Mouse (Mus musculus) hindbrain, embryonic 16.5 days (tissue): Measurements from ENCODE around the gene Pex19. TPM values are rescaled to one million over a fixed set of nuclear protein-coding genes. Genes with fewer than 3 reads are reported as not detected.

Source experiments
- ATAC-seq: fragments of 200-750 bp; cut with Nextera tagmentation; 2 replicates; pipeline ENCODE4 v1.8.0; 2017; ENCODE audit warnings: moderate TSS enrichment, moderate library complexity
- H3K27ac ChIP-seq: fragments of 300-500 bp; sonication (generic); 2 replicates; pipeline ENCODE4 v1.5.1; 2014; ENCODE audit warnings: low read depth, mild to moderate bottlenecking, control low read depth, low read length, moderate library complexity
- H3K27me3 ChIP-seq: fragments of 300-500 bp; sonication (generic); replicated peaks from 2 replicates; pipeline ENCODE4 v1.6.1; 2014; ENCODE audit warnings: low read length; ENCODE audit not compliant: control insufficient read depth, insufficient read depth
- H3K36me3 ChIP-seq: fragments of 300-500 bp; sonication (generic); 2 replicates; pipeline ENCODE4 v1.6.1; 2014; ENCODE audit warnings: mild to moderate bottlenecking, low read length, moderate library complexity, mixed read lengths; ENCODE audit not compliant: control insufficient read depth, insufficient read depth
- H3K4me1 ChIP-seq: fragments of 300-500 bp; sonication (generic); 2 replicates; pipeline ENCODE4 v1.6.1; 2014; ENCODE audit warnings: low read depth, low read length; ENCODE audit not compliant: control insufficient read depth, insufficient read depth
- H3K4me2 ChIP-seq: fragments of 300-500 bp; sonication (generic); 2 replicates; pipeline ENCODE4 v1.6.1; 2014; ENCODE audit warnings: mild to moderate bottlenecking, low read length, control low read depth, moderate library complexity
- H3K4me3 ChIP-seq: fragments of 300-500 bp; sonication (generic); 2 replicates; pipeline ENCODE4 v1.5.1; 2014; ENCODE audit warnings: mild to moderate bottlenecking, low read length, control low read depth, moderate library complexity
- H3K9ac ChIP-seq: fragments of 300-500 bp; sonication (generic); 2 replicates; pipeline ENCODE4 v1.6.1; 2014; ENCODE audit warnings: low read depth, mild to moderate bottlenecking, control low read depth, low read length, moderate library complexity
- H3K9me3 ChIP-seq: fragments of 300-500 bp; sonication (generic); 2 replicates; pipeline ENCODE4 v1.6.1; 2014; ENCODE audit warnings: mild to moderate bottlenecking, low read length, moderate library complexity; ENCODE audit not compliant: control insufficient read depth
- WGBS: fragments of 180-500 bp; shearing (Covaris S2); extraction: QIAGEN DNeasy Blood & Tissue Kit; methylation state at CpG from one replicate; pipeline ENCODE4 v1.1.7; 2014; 5-methylcytosine and 5-hydroxymethylcytosine counted together
- polyA plus RNA-seq: library from polyadenylated mRNA; unstranded; fragments of >200 nt; fragmentation: Nextera tagmentation; extraction: Ambion mirVana; gene quantifications from 2 replicates; pipeline ENCODE4 v1.2.1, GENCODE M21; 2015

The Pex19 gene
- polyA plus RNA-seq, 1 experiment from 2014 or later = 169 TPM

DNA sequence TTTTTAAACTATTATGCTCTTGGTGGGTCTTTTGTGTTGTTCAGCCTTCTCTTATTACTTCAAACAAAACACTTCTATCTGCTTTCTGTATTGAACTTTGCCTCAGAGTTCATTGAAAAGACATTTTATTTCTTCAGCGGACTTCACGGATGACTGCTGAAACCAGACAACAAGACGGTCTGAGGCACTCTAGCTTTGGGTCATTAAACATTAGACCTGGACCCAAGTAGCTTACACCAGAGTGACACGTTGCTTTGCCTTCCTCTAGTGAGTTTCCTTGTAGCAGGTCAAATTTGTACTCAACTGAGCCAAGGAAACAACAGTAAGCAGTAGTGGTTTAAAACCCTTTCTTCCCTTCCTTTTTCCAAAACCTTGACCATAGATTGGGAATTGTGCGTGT, 41.4 kb downstream of the Pex19 start:
- Histone ChIP-seq H3K9me3 (no peaks in the 10 kb centered on the region), H3K4me2 (no peak overlapping the region), H3K9ac (no peak overlapping the region), H3K4me3 (no peak overlapping the region), H3K36me3 (peaks cover 35% of the 10 kb centered on the region), H3K4me1 (no peaks in the 10 kb centered on the region; the same call in none of the 2 replicates), H3K27ac (no peak overlapping the region), H3K27me3 (no peaks in the 10 kb centered on the region)
- 69% methylated on average over 5 of the region's 5 CpGs for WGBS
- ATAC-seq = no peak

DNA sequence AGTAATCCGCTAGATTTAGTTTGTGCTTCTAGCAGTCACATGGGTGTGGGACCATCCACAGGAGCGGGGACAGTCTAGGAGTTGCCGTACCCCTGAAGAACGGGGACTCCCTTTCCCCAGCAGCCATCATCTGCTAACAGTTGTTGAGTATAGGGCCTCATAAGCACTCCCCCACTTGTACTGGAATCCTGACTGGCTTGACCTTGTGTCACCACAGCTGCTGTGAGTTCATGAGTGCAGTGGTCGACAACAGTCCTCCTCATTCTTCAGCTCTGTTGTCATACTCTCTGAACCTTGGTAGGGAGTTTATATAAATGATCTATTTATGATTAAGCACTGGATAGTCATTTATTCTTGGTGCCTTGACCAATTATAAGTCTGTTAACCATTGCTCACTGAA, 43.3 kb downstream of the Pex19 start:
- ATAC-seq = no peak
- Histone ChIP-seq H3K4me2 (no peak overlapping the region), H3K36me3 (peaks cover 45% of the 10 kb centered on the region), H3K27ac (no peak overlapping the region), H3K9me3 (no peaks in the 10 kb centered on the region), H3K4me1 (no peaks in the 10 kb centered on the region), H3K9ac (no peak overlapping the region), H3K27me3 (no peaks in the 10 kb centered on the region), H3K4me3 (no peak overlapping the region)
- WGBS = 98% methylated on average over 5 of the region's 5 CpGs

DNA sequence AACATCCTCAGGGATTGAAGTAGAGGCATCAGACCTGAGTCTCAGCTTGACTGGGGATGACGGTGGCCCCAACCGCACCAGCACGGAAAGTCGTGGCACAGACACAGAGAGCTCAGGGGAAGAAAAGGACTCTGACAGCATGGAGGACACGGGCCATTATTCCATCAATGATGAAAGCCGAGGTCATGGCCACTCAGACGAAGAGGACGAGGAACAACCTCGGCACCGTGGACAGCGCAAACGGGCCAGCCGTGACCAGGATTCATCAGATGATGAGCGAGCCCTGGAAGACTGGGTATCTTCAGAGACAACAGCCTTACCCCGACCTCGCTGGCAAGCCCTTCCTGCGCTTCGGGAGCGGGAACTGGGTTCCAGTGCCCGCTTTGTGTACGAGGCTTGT, 45.8 kb downstream of the Pex19 start:
- Histone ChIP-seq H3K4me2 (no peak overlapping the region), H3K36me3 (peaks cover 41% of the 10 kb centered on the region), H3K27ac (no peak overlapping the region), H3K9me3 (no peaks in the 10 kb centered on the region), H3K4me1 (no peaks in the 10 kb centered on the region), H3K27me3 (no peaks in the 10 kb centered on the region), H3K4me3 (no peak overlapping the region), H3K9ac (no peak overlapping the region)
- WGBS = 88% methylated on average over 21 of the region's 21 CpGs
- ATAC-seq = no peak

DNA sequence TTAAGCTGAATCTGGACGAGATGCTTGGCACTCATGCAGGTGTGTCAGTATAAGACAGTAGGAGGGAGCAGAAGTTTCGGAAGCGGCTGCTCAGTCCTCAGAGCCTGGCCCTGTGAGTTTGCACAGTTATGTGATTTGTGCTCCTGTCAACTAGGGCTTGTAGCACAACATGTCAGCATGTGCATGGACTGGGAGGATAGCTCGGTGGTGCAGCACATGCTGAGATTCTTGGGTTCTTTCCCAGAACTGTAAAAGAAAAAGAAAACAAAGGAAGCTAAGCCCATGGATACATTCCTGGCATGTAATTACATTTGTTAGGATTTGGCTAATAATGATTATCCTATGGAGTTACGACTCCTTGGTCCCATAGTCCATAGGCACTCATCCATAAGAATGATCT, 46.6 kb downstream of the Pex19 start:
- H3K4me3 ChIP-seq = no peak overlapping the region
- H3K27me3 ChIP-seq = no peaks in the 10 kb centered on the region
- H3K9me3 ChIP-seq = no peaks in the 10 kb centered on the region
- H3K4me2 ChIP-seq = no peak overlapping the region
- no peak overlapping the region for H3K9ac ChIP-seq
- no peak for ATAC-seq
- H3K27ac ChIP-seq = no peak overlapping the region
- 47% methylated on average over 5 of the region's 5 CpGs for WGBS
- H3K4me1 ChIP-seq = no peaks in the 10 kb centered on the region
- peaks cover 40% of the 10 kb centered on the region for H3K36me3 ChIP-seq

DNA sequence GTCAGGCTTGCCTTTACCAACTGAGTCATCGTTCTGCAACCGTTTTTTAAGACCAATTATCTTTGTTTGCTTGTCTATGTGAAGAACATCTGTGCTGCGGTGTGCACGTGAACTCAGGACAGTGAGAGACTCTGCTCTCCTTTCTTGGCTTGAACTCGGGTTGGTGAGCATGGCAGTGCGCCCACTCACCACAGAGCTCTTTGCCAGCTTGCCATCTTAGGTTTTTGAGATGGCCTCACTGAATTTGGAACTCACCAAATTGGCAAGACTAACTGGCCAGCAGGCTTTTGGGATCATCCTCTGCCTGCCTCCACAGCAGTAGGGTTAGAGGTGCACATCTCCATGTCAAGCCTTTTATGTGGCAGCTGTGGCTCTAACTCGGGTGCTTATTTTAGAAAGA, 51.2 kb downstream of the Pex19 start:
- Histone ChIP-seq H3K27me3 (no peaks in the 10 kb centered on the region), H3K9me3 (no peaks in the 10 kb centered on the region), H3K27ac (no peak overlapping the region), H3K4me3 (no peak overlapping the region), H3K36me3 (peaks cover 30% of the 10 kb centered on the region), H3K4me1 (no peaks in the 10 kb centered on the region), H3K4me2 (no peak overlapping the region), H3K9ac (no peak overlapping the region)
- no peak for ATAC-seq
- WGBS = 70% methylated on average over 7 of the region's 7 CpGs

DNA sequence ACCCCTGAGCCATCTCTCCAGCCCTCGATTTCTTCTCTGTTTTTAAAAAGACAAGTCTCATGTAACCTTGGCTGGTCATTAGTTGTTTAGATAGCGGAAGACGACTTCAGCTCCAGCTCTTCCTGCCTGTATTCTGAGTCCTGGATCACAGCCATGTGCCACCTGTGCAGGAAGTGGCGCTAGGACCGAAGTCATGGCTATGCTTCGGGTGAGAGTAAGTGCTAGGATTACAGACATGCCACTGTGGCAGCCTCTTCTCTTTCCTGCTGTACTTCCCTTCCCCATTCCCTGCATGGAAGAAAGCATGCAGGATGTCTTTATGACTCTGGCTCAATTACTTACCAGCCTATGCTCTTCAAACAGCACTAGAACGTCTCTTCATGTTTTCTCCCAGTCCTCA, 52.5 kb downstream of the Pex19 start:
- Histone ChIP-seq H3K27me3 (no peaks in the 10 kb centered on the region), H3K4me1 (no peaks in the 10 kb centered on the region), H3K4me2 (no peak overlapping the region), H3K36me3 (peaks cover 26% of the 10 kb centered on the region), H3K27ac (no peak overlapping the region), H3K9ac (no peak overlapping the region), H3K4me3 (no peak overlapping the region), H3K9me3 (no peaks in the 10 kb centered on the region)
- ATAC-seq = no peak
- WGBS = 79% methylated on average over 7 of the region's 7 CpGs

DNA sequence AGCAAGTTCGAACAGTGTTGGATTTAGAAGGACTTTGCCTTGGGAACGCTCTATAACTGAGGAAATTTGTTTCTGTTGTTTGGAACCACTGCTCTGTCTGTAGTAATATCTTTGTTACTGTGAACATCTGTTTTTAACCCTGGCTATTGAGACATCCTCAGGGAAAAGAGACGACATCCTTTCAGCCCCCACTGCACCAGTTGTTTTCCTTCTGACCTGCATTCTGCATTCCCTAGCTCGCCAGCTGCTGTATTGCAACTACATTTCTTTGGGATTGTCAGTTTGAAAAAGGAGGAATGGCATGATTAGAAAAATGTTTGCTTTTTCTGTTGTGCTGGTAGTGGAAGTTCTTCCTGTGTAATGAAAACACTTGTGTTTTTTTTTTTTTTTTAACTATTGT, 54.3 kb downstream of the Pex19 start:
- H3K4me2 ChIP-seq = no peak overlapping the region
- H3K27me3 ChIP-seq = no peaks in the 10 kb centered on the region
- peaks cover 17% of the 10 kb centered on the region for H3K36me3 ChIP-seq
- H3K4me3 ChIP-seq = no peak overlapping the region
- H3K27ac ChIP-seq = no peak overlapping the region
- no peak for ATAC-seq
- WGBS = 63% methylated on average over 4 of the region's 4 CpGs
- no peak overlapping the region for H3K9ac ChIP-seq
- H3K9me3 ChIP-seq = no peaks in the 10 kb centered on the region
- no peaks in the 10 kb centered on the region for H3K4me1 ChIP-seq

DNA sequence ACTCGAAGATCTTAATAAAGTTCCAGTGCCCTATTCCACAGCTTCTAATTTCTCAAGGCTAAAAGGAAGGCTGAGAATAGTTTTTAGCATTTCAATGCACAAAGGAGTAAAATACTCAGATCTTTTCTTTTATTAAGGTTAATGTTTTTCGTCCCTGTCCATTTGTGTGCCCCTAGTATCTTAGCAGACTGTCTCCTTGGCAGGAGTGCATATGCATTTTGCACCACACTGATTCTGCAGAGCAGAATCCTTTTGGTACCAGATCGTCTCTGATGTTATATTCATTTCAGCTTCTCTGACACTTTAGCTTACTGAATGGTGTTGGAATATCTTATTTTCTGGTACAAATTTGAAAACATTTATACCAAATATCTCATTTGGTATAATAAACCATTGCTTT, 55.2 kb downstream of the Pex19 start:
- no peaks in the 10 kb centered on the region for H3K27me3 ChIP-seq
- no peaks in the 10 kb centered on the region for H3K9me3 ChIP-seq
- no peaks in the 10 kb centered on the region for H3K4me1 ChIP-seq
- no peak overlapping the region for H3K4me2 ChIP-seq
- ATAC-seq = no peak
- H3K4me3 ChIP-seq = no peak overlapping the region
- H3K27ac ChIP-seq = no peak overlapping the region
- WGBS = 95% methylated on average over 3 of the region's 3 CpGs
- peaks cover 23% of the 10 kb centered on the region for H3K36me3 ChIP-seq
- no peak overlapping the region for H3K9ac ChIP-seq

DNA sequence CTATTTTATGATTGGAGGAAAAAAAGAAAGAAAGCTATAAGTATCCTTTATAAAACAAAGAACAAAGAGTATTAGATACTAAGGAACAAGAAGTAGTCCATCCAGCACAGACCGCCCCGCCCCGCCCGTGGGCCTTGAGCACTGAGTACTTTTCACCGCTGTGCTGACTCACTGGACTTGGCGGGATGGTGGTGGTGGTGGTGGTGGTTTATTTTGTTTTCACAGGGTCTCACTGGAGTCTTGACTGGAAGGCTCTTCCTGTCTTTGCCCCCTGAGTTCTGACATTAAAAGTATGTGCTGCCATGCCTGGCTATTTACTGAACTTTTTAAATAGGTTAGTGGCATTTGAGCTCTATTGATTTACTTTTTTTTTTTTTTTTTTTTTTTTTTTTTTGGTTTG, 56.5 kb downstream of the Pex19 start:
- no peak overlapping the region for H3K4me2 ChIP-seq
- ATAC-seq = no peak
- 97% methylated on average over 6 of the region's 6 CpGs for WGBS
- no peak overlapping the region for H3K9ac ChIP-seq
- H3K4me1 ChIP-seq = no peaks in the 10 kb centered on the region
- H3K27me3 ChIP-seq = no peaks in the 10 kb centered on the region
- H3K27ac ChIP-seq = no peak overlapping the region
- peaks cover 30% of the 10 kb centered on the region for H3K36me3 ChIP-seq
- no peak overlapping the region for H3K4me3 ChIP-seq
- no peaks in the 10 kb centered on the region for H3K9me3 ChIP-seq

DNA sequence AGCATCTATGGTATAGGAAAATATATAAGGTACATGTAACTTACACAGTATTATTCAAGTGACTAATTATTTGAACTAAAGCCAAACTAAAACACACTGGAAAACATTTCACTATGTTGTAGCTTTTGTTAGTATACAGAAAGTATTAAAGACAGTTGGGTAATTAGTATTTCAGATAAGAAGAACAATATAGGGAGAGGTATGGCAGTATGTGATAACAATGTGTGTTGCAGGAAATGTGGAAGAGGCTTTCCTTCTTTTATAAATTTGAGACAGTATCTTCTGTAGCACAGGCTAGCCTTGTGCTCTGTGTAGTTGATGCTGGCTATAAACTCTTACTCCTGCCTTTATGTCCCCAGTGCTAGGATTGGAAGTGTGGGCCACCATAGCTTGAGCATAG, 57.4 kb downstream of the Pex19 start:
- Histone ChIP-seq H3K9ac (no peak overlapping the region), H3K36me3 (peaks cover 32% of the 10 kb centered on the region), H3K4me3 (no peak overlapping the region), H3K9me3 (no peaks in the 10 kb centered on the region), H3K4me1 (no peaks in the 10 kb centered on the region), H3K27ac (no peak overlapping the region), H3K27me3 (no peaks in the 10 kb centered on the region), H3K4me2 (no peak overlapping the region)
- ATAC-seq = no peak
